Mouse (Mus musculus) MEL (cell line): ENCODE measurements around the gene Ten1. TPM values are rescaled to one million over a fixed set of nuclear protein-coding genes. Genes with fewer than 3 reads are reported as not detected.
A peak's percentile ranks its signal among the peaks of the same experiment; 100 is the strongest.

Source experiments
- DNase-seq: peaks from one replicate; pipeline ENCODE4 v3.0.0; 2011; ENCODE audit warnings: low read depth, low spot score
- H3K27ac ChIP-seq: 2 replicates; pipeline ENCODE4 v1.5.1; 2012; ENCODE audit warnings: low read depth, mild to moderate bottlenecking, control low read depth, low read length, moderate library complexity; ENCODE audit not compliant: control insufficient read depth
- H3K27me3 ChIP-seq, 2 experiments: fragments of 150-350 bp in 1 of 2; sonication (generic) in 1 of 2; 2 replicates each; pipeline ENCODE4 v1.6.1; 2012; ENCODE audit warnings: low read length in 2 of 2, mild to moderate bottlenecking in 2 of 2, improper control_type of control experiment in 1 of 2, moderate library complexity in 1 of 2; ENCODE audit not compliant: insufficient read depth in 2 of 2, control insufficient read depth in 1 of 2
- H3K36me3 ChIP-seq, 2 experiments: 2 replicates each; pipeline ENCODE4 v1.6.1; 2012 to 2014; ENCODE audit warnings: low read length in 2 of 2, improper control_type of control experiment in 1 of 2, inconsistent platforms in 1 of 2, mild to moderate bottlenecking in 1 of 2; ENCODE audit not compliant: insufficient read depth in 2 of 2, control insufficient read depth in 1 of 2
- H3K4me1 ChIP-seq, 2 experiments: fragments of 150-350 bp in 1 of 2; sonication (generic) in 1 of 2; 2 replicates each; pipeline ENCODE4 v1.6.1; 2012; ENCODE audit warnings: low read length in 2 of 2, improper control_type of control experiment in 1 of 2, mild to moderate bottlenecking in 1 of 2; ENCODE audit not compliant: insufficient read depth in 2 of 2, control insufficient read depth in 1 of 2
- H3K4me3 ChIP-seq, 2 experiments: fragments of 150-350 bp in 1 of 2; sonication (generic) in 1 of 2; 2 replicates each; pipeline ENCODE4 v1.5.1; 2012; ENCODE audit warnings: low read depth in 2 of 2, low read length in 2 of 2, mild to moderate bottlenecking in 2 of 2, moderate library complexity in 2 of 2, control low read depth in 1 of 2, improper control_type of control experiment in 1 of 2; ENCODE audit not compliant: control insufficient read depth in 1 of 2, insufficient read depth in 1 of 2
- H3K79me2 ChIP-seq: 2 replicates; pipeline ENCODE4 v1.6.1; 2012; ENCODE audit warnings: mild to moderate bottlenecking, low read length, moderate library complexity; ENCODE audit not compliant: control insufficient read depth, poor library complexity, insufficient read depth
- H3K9ac ChIP-seq: 2 replicates; pipeline ENCODE4 v1.6.1; 2012; ENCODE audit warnings: low read depth, mild to moderate bottlenecking, control low read depth, low read length, moderate library complexity; ENCODE audit not compliant: control insufficient read depth, poor library complexity, severe bottlenecking
- H3K9me3 ChIP-seq: fragments of 150-350 bp; sonication (generic); replicated peaks from 2 replicates; pipeline ENCODE4 v1.6.1; 2012; ENCODE audit warnings: mild to moderate bottlenecking, low read length, improper control_type of control experiment, moderate library complexity; ENCODE audit not compliant: insufficient read depth
- CHD1 ChIP-seq: IDR thresholded peaks from 2 replicates; pipeline ENCODE4 v1.6.1; 2012; ENCODE audit warnings: low read depth, mild to moderate bottlenecking, inconsistent platforms, low read length, improper control_type of control experiment
- CHD2 ChIP-seq: IDR thresholded peaks from 2 replicates; pipeline ENCODE4 v1.6.1; 2011; ENCODE audit warnings: low read length, improper control_type of control experiment
- CTCF ChIP-seq, 3 experiments: IDR thresholded peaks in 2 of 3; conservative IDR thresholded peaks in 1 of 3; 2 replicates each; pipeline ENCODE4 v1.5.1; 2011 to 2012; ENCODE audit warnings: low read length in 3 of 3, low read depth in 2 of 3, mild to moderate bottlenecking in 2 of 3, improper control_type of control experiment in 1 of 3, inconsistent platforms in 1 of 3, mixed read lengths in 1 of 3, moderate library complexity in 1 of 3; ENCODE audit not compliant: control insufficient read depth in 1 of 3, insufficient read depth in 1 of 3, poor library complexity in 1 of 3, severe bottlenecking in 1 of 3
- ELF1 ChIP-seq: IDR thresholded peaks from 2 replicates; pipeline ENCODE4 v1.6.1; 2014; ENCODE audit warnings: low read depth, mild to moderate bottlenecking, inconsistent platforms, low read length, improper control_type of control experiment, moderate library complexity
- EP300 ChIP-seq, 2 experiments: IDR thresholded peaks; 2 replicates each; pipeline ENCODE4 v1.6.1; 2011; ENCODE audit warnings: improper control_type of control experiment in 2 of 2, low read length in 2 of 2, low read depth in 1 of 2, mild to moderate bottlenecking in 1 of 2
- GABPA ChIP-seq: IDR thresholded peaks from 2 replicates; pipeline ENCODE4 v1.6.1; 2012; ENCODE audit warnings: low read depth, mild to moderate bottlenecking, inconsistent platforms, low read length, improper control_type of control experiment, moderate library complexity
- GATA1 ChIP-seq: IDR thresholded peaks from 2 replicates; pipeline ENCODE4 v1.6.1; 2011; ENCODE audit warnings: low read depth, low read length, improper control_type of control experiment
- JUND ChIP-seq: IDR thresholded peaks from 2 replicates; pipeline ENCODE4 v1.6.1; 2011; ENCODE audit warnings: low read depth, mild to moderate bottlenecking, improper control_type of control experiment, low read length
- KAT2A ChIP-seq: conservative IDR thresholded peaks from 2 replicates; pipeline ENCODE4 v1.6.1; 2012; ENCODE audit warnings: low read depth, low read length, improper control_type of control experiment, inconsistent platforms
- MAFK ChIP-seq: IDR thresholded peaks from 2 replicates; pipeline ENCODE4 v1.6.1; 2011; ENCODE audit warnings: low read depth, mild to moderate bottlenecking, low read length, improper control_type of control experiment, borderline replicate concordance
- MAZ ChIP-seq: IDR thresholded peaks from 2 replicates; pipeline ENCODE4 v1.6.1; 2012; ENCODE audit warnings: low read depth, mild to moderate bottlenecking, inconsistent platforms, low read length, improper control_type of control experiment
- MYC ChIP-seq: IDR thresholded peaks from 2 replicates; pipeline ENCODE4 v1.6.1; 2011; ENCODE audit warnings: low read depth, mild to moderate bottlenecking, low read length, improper control_type of control experiment, moderate library complexity
- NELFE ChIP-seq: IDR thresholded peaks from 2 replicates; pipeline ENCODE4 v1.6.1; 2011; ENCODE audit warnings: low read depth, low read length, improper control_type of control experiment
- POLR2A ChIP-seq, 2 experiments: IDR thresholded peaks; 2 replicates each; pipeline ENCODE4 v1.6.1; 2011 to 2012; ENCODE audit warnings: low read length in 2 of 2, mild to moderate bottlenecking in 2 of 2, control low read depth in 1 of 2, improper control_type of control experiment in 1 of 2, low read depth in 1 of 2, moderate library complexity in 1 of 2; ENCODE audit not compliant: control insufficient read depth in 1 of 2, insufficient read depth in 1 of 2, poor library complexity in 1 of 2
- RAD21 ChIP-seq: IDR thresholded peaks from 2 replicates; pipeline ENCODE4 v1.6.1; 2011; ENCODE audit warnings: mild to moderate bottlenecking, low read depth, low read length, improper control_type of control experiment
- SMC3 ChIP-seq: IDR thresholded peaks from 2 replicates; pipeline ENCODE4 v1.6.1; 2011; ENCODE audit warnings: low read depth, low read length, improper control_type of control experiment
- TAL1 ChIP-seq: IDR thresholded peaks from 2 replicates; pipeline ENCODE4 v1.6.1; 2012; ENCODE audit warnings: mild to moderate bottlenecking, inconsistent platforms, low read length, moderate library complexity, mixed read lengths
- TBP ChIP-seq: IDR thresholded peaks from 2 replicates; pipeline ENCODE4 v1.8.0; 2011; ENCODE audit warnings: low read depth, low read length, improper control_type of control experiment
- TCF12 ChIP-seq: IDR thresholded peaks from 2 replicates; pipeline ENCODE4 v1.6.1; 2014; ENCODE audit warnings: low read depth, mild to moderate bottlenecking, inconsistent platforms, low read length, improper control_type of control experiment, moderate library complexity
- USF1 ChIP-seq: IDR thresholded peaks from 2 replicates; pipeline ENCODE4 v1.6.1; 2014; ENCODE audit warnings: low read depth, mild to moderate bottlenecking, inconsistent platforms, low read length, improper control_type of control experiment, moderate library complexity
- USF2 ChIP-seq, 2 experiments: IDR thresholded peaks; 2 replicates each; pipeline ENCODE4 v1.6.1; 2011 to 2012; ENCODE audit warnings: improper control_type of control experiment in 2 of 2, low read length in 2 of 2, borderline replicate concordance in 1 of 2, inconsistent platforms in 1 of 2, low read depth in 1 of 2, mild to moderate bottlenecking in 1 of 2; ENCODE audit not compliant: insufficient read depth in 1 of 2
- ZC3H11A ChIP-seq: IDR thresholded peaks from 2 replicates; pipeline ENCODE4 v1.6.1; 2012; ENCODE audit warnings: low read depth, mild to moderate bottlenecking, inconsistent platforms, low read length, improper control_type of control experiment
- ZMIZ1 ChIP-seq: IDR thresholded peaks from 2 replicates; pipeline ENCODE4 v1.6.1; 2012; ENCODE audit warnings: low read depth, mild to moderate bottlenecking, inconsistent platforms, low read length, improper control_type of control experiment, moderate library complexity
- polyA plus RNA-seq, 2 experiments: library from polyadenylated mRNA; stranded (reverse) in 1 of 2; unstranded in 1 of 2; fragments of >175 nt in 1 of 2; fragments of >200 nt in 1 of 2; gene quantifications; 2 replicates each; pipeline versions ENCODE4 v1.2.1 to v1.2.4; 2012; ENCODE audit warnings: low replicate concordance in 2 of 2, low read depth in 1 of 2; ENCODE audit not compliant: insufficient read length in 2 of 2, insufficient read depth in 1 of 2, missing spikeins in 1 of 2
- total RNA-seq: library from RNA; depleted of rRNA; stranded (reverse); fragments of 300-350 nt; gene quantifications from 2 replicates; pipeline ENCODE4 v1.2.3, GENCODE M21; 2012

Ten1 gene
- total and polyA plus RNA-seq, 3 experiments = 60.8 to 66.9 TPM; not detected in 1

DNA sequence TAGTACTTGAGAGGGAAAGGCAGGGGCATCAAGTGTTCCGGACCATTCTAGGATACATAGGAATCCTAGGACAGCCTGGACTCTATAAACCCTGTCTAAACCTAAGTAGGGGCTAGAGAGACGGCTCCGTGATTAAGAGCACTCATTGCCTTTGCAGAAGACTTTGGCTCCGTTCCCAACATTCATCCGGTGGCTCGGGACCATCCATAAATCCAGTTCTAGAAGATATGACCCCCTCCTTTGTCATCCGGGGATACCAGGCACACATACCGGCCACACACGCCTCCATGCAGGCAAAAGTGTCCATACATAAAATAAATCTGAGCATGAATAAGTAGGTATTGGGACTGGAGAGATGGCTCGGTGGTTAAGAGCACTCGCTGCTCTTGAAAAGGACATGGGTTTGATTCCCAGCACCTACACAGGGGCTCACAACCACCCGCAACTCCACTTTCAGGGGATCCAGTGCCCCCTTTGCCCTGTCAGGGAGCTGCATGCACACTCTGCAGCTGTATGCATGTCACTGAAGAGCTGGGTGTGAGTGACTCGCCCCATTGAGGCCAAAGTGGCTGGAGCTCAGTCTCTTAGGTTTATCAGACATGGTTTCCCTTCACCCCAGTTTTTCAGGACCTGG is 15.3 kb downstream of the Ten1 start:
- no peak overlapping the region for H3K9ac ChIP-seq
- no peak for DNase-seq
- TF ChIP-seq USF1 (no peak), MAZ (no peak), ZMIZ1 (no peak), RAD21 (no peak), MAFK (no peak)
- no peaks in the 10 kb centered on the region for H3K79me2 ChIP-seq
- H3K9me3 ChIP-seq = no peaks in the 10 kb centered on the region
- no peaks in the 10 kb centered on the region for H3K27me3 ChIP-seq
- peaks cover 0 to 5% of the 10 kb centered on the region in 2 experiments; a peak in 1 of 4 replicates for H3K4me1 ChIP-seq
- no peaks in the 10 kb centered on the region for H3K36me3 ChIP-seq
- H3K4me3 ChIP-seq = no peak overlapping the region
- no peak overlapping the region for H3K27ac ChIP-seq

DNA sequence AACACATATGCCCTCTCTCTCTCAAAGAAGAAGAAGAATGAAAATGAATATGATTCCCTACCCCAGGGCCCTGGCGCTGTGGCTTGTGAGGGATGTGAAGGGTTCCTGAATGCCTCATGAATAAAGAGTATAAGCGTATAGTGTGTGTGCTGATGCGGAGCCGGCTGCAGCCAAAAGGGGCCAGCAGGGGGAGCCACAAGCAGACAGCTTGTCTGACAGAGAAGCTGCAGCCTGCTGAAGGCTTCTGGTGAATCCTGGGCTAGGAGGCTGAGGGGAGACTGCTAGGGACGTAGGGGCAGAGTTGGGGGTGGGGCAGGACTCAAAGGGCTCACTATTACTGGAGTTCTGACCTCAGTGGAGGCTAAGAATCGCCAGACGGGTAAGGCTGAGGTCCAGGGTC is 16.5 kb downstream of the Ten1 start:
- Histone ChIP-seq H3K36me3 (no peaks in the 10 kb centered on the region), H3K27me3 (no peaks in the 10 kb centered on the region), H3K4me3 (no peak overlapping the region), H3K27ac (no peak overlapping the region), H3K4me1 (peaks cover 0 to 13% of the 10 kb centered on the region in 2 experiments; a peak in 1 of 4 replicates), H3K9ac (no peak overlapping the region), H3K9me3 (no peaks in the 10 kb centered on the region), H3K79me2 (no peaks in the 10 kb centered on the region)
- DNase-seq = peak; percentile 69
- TF ChIP-seq ELF1 = no peak
- no peak for TF ChIP-seq JUND
- no peak for TF ChIP-seq POLR2A (IDR thresholded peaks at IDR 0.05; ENCODE audit: control insufficient read depth in 1 of 2, insufficient read depth in 1 of 2, low read depth in 1 of 2, low read length in 2 of 2, poor library complexity in 1 of 2)
- no peak for TF ChIP-seq TAL1
- no peak for TF ChIP-seq GABPA
- no peak for TF ChIP-seq CHD1
- no peak for TF ChIP-seq GATA1
- TF ChIP-seq KAT2A = no peak
- TF ChIP-seq CHD2 = no peak
- no peak for TF ChIP-seq MYC
- no peak for TF ChIP-seq USF2 (IDR thresholded peaks at IDR 0.05; ENCODE audit: borderline replicate concordance in 1 of 2, insufficient read depth in 1 of 2, low read depth in 1 of 2, low read length in 2 of 2)
- TF ChIP-seq RAD21 = peak; percentile 35
- no peak for TF ChIP-seq NELFE
- peak; percentile 56 to 87 (median 78) for TF ChIP-seq CTCF (IDR thresholded peaks at IDR 0.05 in 2 of 3, conservative IDR thresholded peaks at IDR 0.05 in 1 of 3; ENCODE audit: control insufficient read depth in 1 of 3, insufficient read depth in 1 of 3, low read depth in 2 of 3, low read length in 3 of 3, poor library complexity in 1 of 3, severe bottlenecking in 1 of 3)
- TF ChIP-seq EP300 (IDR thresholded peaks at IDR 0.05; ENCODE audit: low read depth in 1 of 2, low read length in 2 of 2) = no peak
- TF ChIP-seq TBP = no peak
- TF ChIP-seq TCF12 = no peak
- TF ChIP-seq ZC3H11A = peak; percentile 24; the same call in 1 of the 2 replicates
- no peak for TF ChIP-seq USF1
- TF ChIP-seq MAFK = no peak
- TF ChIP-seq SMC3 = peak; percentile 69
